Mouse (Mus musculus) hindbrain, embryonic 12.5 days (tissue): Measurements from ENCODE around the gene Pigq. TPM values are rescaled to one million over a fixed set of nuclear protein-coding genes. Genes with fewer than 3 reads are reported as not detected.

Experiments used
- ATAC-seq: fragments of 200-750 bp; cut with Nextera tagmentation; 2 replicates; pipeline ENCODE4 v1.8.0; 2017; ENCODE audit warnings: moderate TSS enrichment; ENCODE audit not compliant: low FRiP score
- H3K27ac ChIP-seq: fragments of 300-500 bp; sonication (generic); 2 replicates; pipeline ENCODE4 v1.5.1; 2016; ENCODE audit warnings: mild to moderate bottlenecking
- H3K27me3 ChIP-seq: fragments of 300-500 bp; sonication (generic); 2 replicates; pipeline ENCODE4 v1.6.1; 2016; ENCODE audit warnings: mild to moderate bottlenecking
- H3K36me3 ChIP-seq: fragments of 300-500 bp; sonication (generic); 2 replicates; pipeline ENCODE4 v1.6.1; 2016; ENCODE audit warnings: mild to moderate bottlenecking
- H3K4me1 ChIP-seq: fragments of 300-500 bp; sonication (generic); 2 replicates; pipeline ENCODE4 v1.6.1; 2016
- H3K4me2 ChIP-seq: fragments of 300-500 bp; sonication (generic); replicated peaks from 2 replicates; pipeline ENCODE4 v1.6.1; 2016; ENCODE audit warnings: mild to moderate bottlenecking
- H3K4me3 ChIP-seq: fragments of 300-500 bp; sonication (generic); 2 replicates; pipeline ENCODE4 v1.5.1; 2016; ENCODE audit warnings: mild to moderate bottlenecking
- H3K9ac ChIP-seq: fragments of 300-500 bp; sonication (generic); 2 replicates; pipeline ENCODE4 v1.6.1; 2016; ENCODE audit warnings: mild to moderate bottlenecking, moderate library complexity
- H3K9me3 ChIP-seq: fragments of 300-500 bp; sonication (generic); replicated peaks from 2 replicates; pipeline ENCODE4 v1.6.1; 2016; ENCODE audit warnings: mild to moderate bottlenecking
- WGBS: fragments of 180-500 bp; shearing (Covaris S2); methylation state at CpG from one replicate; pipeline ENCODE4 v1.1.7; 2016; 5-methylcytosine and 5-hydroxymethylcytosine counted together
- polyA plus RNA-seq: library from polyadenylated mRNA; unstranded; fragments of >200 nt; fragmentation: Nextera tagmentation; extraction: Ambion mirVana; gene quantifications from 2 replicates; pipeline ENCODE4 v1.2.1, GENCODE M21; 2016

Gene Pigq
- polyA plus RNA-seq, 1 experiment from 2014 or later = 53.6 TPM

GRCm38 (mm10) chr17:25943769-25944168, 967 bp downstream of the Pigq start:
- no peak overlapping the region for H3K4me3 ChIP-seq

GRCm38 (mm10) chr17:25943221-25943620, 1.5 kb downstream of the Pigq start:
- 84% methylated on average over 3 of the region's 3 CpGs for WGBS
- no peak for ATAC-seq
- Histone ChIP-seq H3K4me2 (no peak overlapping the region), H3K9ac (no peak overlapping the region), H3K27ac (no peak overlapping the region), H3K4me3 (no peak overlapping the region), H3K36me3 (peaks cover 5% of the 10 kb centered on the region; the same call in 1 of the 2 replicates), H3K27me3 (peaks cover 2% of the 10 kb centered on the region; the same call in 1 of the 2 replicates), H3K9me3 (no peaks in the 10 kb centered on the region), H3K4me1 (peaks cover 12% of the 10 kb centered on the region)

More at GRCm38 (mm10) chr17:25943769-25944168, 967 bp downstream of the Pigq start:
- Histone ChIP-seq H3K9me3 (no peaks in the 10 kb centered on the region), H3K27me3 (peaks cover 4% of the 10 kb centered on the region; the same call in 1 of the 2 replicates), H3K4me2 (no peak overlapping the region), H3K36me3 (peaks cover 2% of the 10 kb centered on the region; the same call in 1 of the 2 replicates), H3K4me1 (peaks cover 12% of the 10 kb centered on the region), H3K9ac (no peak overlapping the region), H3K27ac (no peak overlapping the region)
- no peak for ATAC-seq
- WGBS = 72% methylated on average over 9 of the region's 9 CpGs

GRCm38 (mm10) chr17:25942597-25943151, 2.1 kb downstream of the Pigq start:
- ATAC-seq = no peak
- Histone ChIP-seq H3K9ac (no peak overlapping the region), H3K4me3 (0 out of 2 replicates have a peak overlapping the region, but pooled peaks have one; percentile 82), H3K27me3 (no peaks in the 10 kb centered on the region; the same call in 1 of the 2 replicates), H3K27ac (no peak overlapping the region), H3K4me2 (no peak overlapping the region), H3K36me3 (peaks cover 5% of the 10 kb centered on the region; the same call in 1 of the 2 replicates), H3K4me1 (peaks cover 12% of the 10 kb centered on the region), H3K9me3 (no peaks in the 10 kb centered on the region)
- 86% methylated on average over 2 of the region's 2 CpGs for WGBS

GRCm38 (mm10) chr17:25941511-25942241, 3.1 kb downstream of the Pigq start:
- 3% methylated on average over 54 of the region's 54 CpGs for WGBS
- H3K4me2 ChIP-seq = peak overlapping the region; percentile 68

GRCm38 (mm10) chr17:25934526-25934925, 10.2 kb downstream of the Pigq start:
- WGBS = 90% methylated on average over 1 of the region's 1 CpGs
- no peak overlapping the region for H3K9ac ChIP-seq
- no peak for ATAC-seq
- H3K4me3 ChIP-seq = no peak overlapping the region
- no peaks in the 10 kb centered on the region for H3K27me3 ChIP-seq
- H3K27ac ChIP-seq = no peak overlapping the region
- H3K4me1 ChIP-seq = no peaks in the 10 kb centered on the region
- peaks cover 80% of the 10 kb centered on the region for H3K36me3 ChIP-seq
- H3K4me2 ChIP-seq = no peak overlapping the region
- H3K9me3 ChIP-seq = no peaks in the 10 kb centered on the region

More at GRCm38 (mm10) chr17:25941511-25942241, 3.1 kb downstream of the Pigq start:
- peak overlapping the region; percentile 84 for H3K27ac ChIP-seq
- no peaks in the 10 kb centered on the region for H3K27me3 ChIP-seq
- peaks cover 12% of the 10 kb centered on the region for H3K4me1 ChIP-seq
- peak overlapping the region; percentile 82 for H3K4me3 ChIP-seq
- no peaks in the 10 kb centered on the region for H3K9me3 ChIP-seq
- H3K9ac ChIP-seq = peak overlapping the region; percentile 92
- ATAC-seq = peak; percentile 67
- peaks cover 14% of the 10 kb centered on the region for H3K36me3 ChIP-seq

- Histone ChIP-seq H3K27ac (no peak overlapping the region), H3K4me1 (peaks cover 4% of the 10 kb centered on the region; the same call in 1 of the 2 replicates), H3K36me3 (peaks cover 44% of the 10 kb centered on the region), H3K4me3 (no peak overlapping the region), H3K9me3 (no peaks in the 10 kb centered on the region), H3K9ac (no peak overlapping the region), H3K4me2 (no peak overlapping the region), H3K27me3 (no peaks in the 10 kb centered on the region)
- WGBS = 82% methylated on average over 2 of the region's 2 CpGs
- ATAC-seq = no peak
Observed at GRCm38 (mm10) chr17:25925348-25925747, 19.4 kb downstream of the Pigq start.

GRCm38 (mm10) chr17:25922120-25922519, 22.6 kb downstream of the Pigq start:
- ATAC-seq = no peak
- H3K36me3 ChIP-seq = peaks cover 24% of the 10 kb centered on the region
- H3K27ac ChIP-seq = no peak overlapping the region
- H3K4me3 ChIP-seq = no peak overlapping the region
- no peak overlapping the region for H3K9ac ChIP-seq
- no peak overlapping the region for H3K4me2 ChIP-seq
- no peaks in the 10 kb centered on the region for H3K27me3 ChIP-seq
- peaks cover 22% of the 10 kb centered on the region for H3K4me1 ChIP-seq
- H3K9me3 ChIP-seq = no peaks in the 10 kb centered on the region
- 83% methylated on average over 5 of the region's 5 CpGs for WGBS

- Histone ChIP-seq H3K4me1 (peaks cover 22% of the 10 kb centered on the region), H3K27ac (peak overlapping the region; percentile 96), H3K9ac (peak overlapping the region; percentile 84), H3K36me3 (0 out of 2 replicates have a peak, but pooled peaks cover 11% of the 10 kb centered on the region), H3K9me3 (no peaks in the 10 kb centered on the region), H3K4me2 (peak overlapping the region; percentile 72), H3K4me3 (peak overlapping the region; percentile 87), H3K27me3 (no peaks in the 10 kb centered on the region)
- ATAC-seq = peak; percentile 99
- WGBS = under 1% methylated on average over 40 of the region's 40 CpGs
Observed at GRCm38 (mm10) chr17:25919786-25920642, 24.7 kb downstream of the Pigq start.

GRCm38 (mm10) chr17:25919144-25919785, 25.5 kb downstream of the Pigq start, which contains the start of gene Rab40c:
Gene Rab40c (minus strand): TSS chr17:25919727.
- Histone ChIP-seq H3K4me1 (peaks cover 22% of the 10 kb centered on the region), H3K27me3 (no peaks in the 10 kb centered on the region), H3K36me3 (0 out of 2 replicates have a peak, but pooled peaks cover 11% of the 10 kb centered on the region), H3K27ac (peak within 1 kb of the TSS; percentile 96), H3K9ac (peak within 1 kb of the TSS; percentile 84), H3K9me3 (no peaks in the 10 kb centered on the region), H3K4me2 (peak within 1 kb of the TSS; percentile 78), H3K4me3 (peak within 1 kb of the TSS; percentile 87)
- WGBS = under 1% methylated on average over 75 of the region's 78 CpGs
- ATAC-seq = peak; percentile 1; the same call in 1 of the 2 replicates

- Histone ChIP-seq H3K4me1 (peaks cover 22% of the 10 kb centered on the region), H3K36me3 (0 out of 2 replicates have a peak, but pooled peaks cover 11% of the 10 kb centered on the region), H3K4me3 (peak overlapping the region; percentile 87), H3K9me3 (no peaks in the 10 kb centered on the region), H3K27me3 (no peaks in the 10 kb centered on the region), H3K27ac (no peak overlapping the region), H3K4me2 (peak overlapping the region; percentile 78), H3K9ac (peak overlapping the region; percentile 84)
- whole genome bisulfite sequencing = 84% methylated on average over 9 of the region's 9 CpGs
- no peak for ATAC-seq
Observed at GRCm38 (mm10) chr17:25918037-25918750, 26.5 kb downstream of the Pigq start.
